Mouse (Mus musculus) spleen, postnatal 10 days (tissue): ENCODE measurements around the gene BC051019.
A peak's percentile ranks its signal among the peaks of the same experiment; 100 is the strongest.

Experiments used
- DNase-seq, 2 experiments: peaks; one replicate each; pipeline ENCODE4 v3.0.0; 2021 to 2022; ENCODE audit warnings: low spot score in 2 of 2

Gene BC051019

GRCm38 (mm10) chr7:109708961-109709382 lies 14.7 kb downstream of the BC051019 start:
- DNase-seq, result no peak

DNA sequence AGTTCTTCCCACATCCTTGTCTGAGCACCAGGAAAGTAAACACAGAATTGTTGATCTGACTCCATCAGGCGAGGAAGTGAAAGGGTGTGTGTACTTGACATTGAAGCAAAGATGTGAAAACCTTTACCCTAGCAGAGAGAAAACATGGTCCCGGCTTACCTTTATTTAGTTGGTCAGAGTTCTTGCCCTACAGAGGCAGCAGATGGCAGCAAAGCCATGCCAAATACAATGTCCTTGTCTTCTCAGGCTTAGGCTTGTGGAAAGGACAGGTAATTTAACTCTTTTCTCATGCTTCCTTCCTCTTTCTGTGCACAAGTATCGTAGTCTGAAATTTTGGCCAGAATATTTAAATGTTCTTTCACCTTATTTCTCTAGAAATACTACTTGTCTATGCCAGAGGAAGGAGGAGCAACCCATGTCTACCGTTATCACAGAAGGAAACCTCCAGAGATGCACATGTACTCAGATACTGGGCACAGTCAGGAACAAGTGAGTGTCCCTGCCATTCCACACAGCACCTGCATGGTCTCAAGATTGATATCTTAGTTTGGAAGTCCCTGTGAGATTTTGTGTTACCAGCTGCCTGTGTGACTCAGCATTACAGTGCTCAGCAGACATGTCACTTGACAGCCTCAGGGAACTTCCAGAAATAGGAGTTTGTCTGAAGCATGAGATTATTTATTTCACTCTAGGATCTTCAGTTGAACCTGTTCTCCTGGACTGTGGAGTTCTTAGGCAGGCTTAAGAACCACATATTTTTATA lies 16.4 kb downstream of the BC051019 start:
- peak in 1 of 2 experiments; percentile 70 for DNase-seq

- no peak for DNase-seq
These were observed 19.2 kb downstream of the BC051019 start for GRCm38 (mm10) chr7:109704461-109704860.

GRCm38 (mm10) chr7:109704016-109704377 lies 19.7 kb downstream of the BC051019 start:
- DNase-seq, result no peak

- peak; percentile 97 to 99 for DNase-seq
These were observed 20.2 kb downstream of the BC051019 start, which contains the start of the genes St5 and Akip1 for GRCm38 (mm10) chr7:109703190-109704015. Gene St5, minus strand, starts transcription at chr7:109703605. Gene Akip1, plus strand, starts transcription at chr7:109703690.

DNA sequence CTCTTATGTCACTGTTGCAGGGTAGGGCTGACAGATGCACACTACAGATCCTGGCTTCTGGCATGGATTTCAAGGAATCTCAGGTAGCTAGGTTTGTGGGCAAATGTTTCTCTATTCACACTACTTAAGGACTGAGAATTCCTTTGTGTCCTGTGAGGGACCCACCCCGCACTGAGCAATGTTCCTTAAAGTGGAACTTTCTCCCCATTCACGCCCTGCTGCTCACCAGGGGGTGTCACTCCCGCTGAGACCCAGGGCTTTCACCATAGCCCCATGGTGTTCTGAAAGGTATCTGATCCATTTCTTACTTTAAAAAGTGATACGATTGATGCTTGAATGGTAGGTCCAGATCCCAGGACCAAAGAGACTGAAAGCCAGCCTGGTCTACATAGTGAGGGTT lies 20.9 kb downstream of the BC051019 start:
- no peak for DNase-seq

- peak in 1 of 2 experiments; percentile 41 for DNase-seq
These were observed 23.4 kb downstream of the BC051019 start for GRCm38 (mm10) chr7:109700213-109700612.

- DNase-seq, result no peak
These were observed 28.3 kb downstream of the BC051019 start for GRCm38 (mm10) chr7:109695339-109695726.

DNA sequence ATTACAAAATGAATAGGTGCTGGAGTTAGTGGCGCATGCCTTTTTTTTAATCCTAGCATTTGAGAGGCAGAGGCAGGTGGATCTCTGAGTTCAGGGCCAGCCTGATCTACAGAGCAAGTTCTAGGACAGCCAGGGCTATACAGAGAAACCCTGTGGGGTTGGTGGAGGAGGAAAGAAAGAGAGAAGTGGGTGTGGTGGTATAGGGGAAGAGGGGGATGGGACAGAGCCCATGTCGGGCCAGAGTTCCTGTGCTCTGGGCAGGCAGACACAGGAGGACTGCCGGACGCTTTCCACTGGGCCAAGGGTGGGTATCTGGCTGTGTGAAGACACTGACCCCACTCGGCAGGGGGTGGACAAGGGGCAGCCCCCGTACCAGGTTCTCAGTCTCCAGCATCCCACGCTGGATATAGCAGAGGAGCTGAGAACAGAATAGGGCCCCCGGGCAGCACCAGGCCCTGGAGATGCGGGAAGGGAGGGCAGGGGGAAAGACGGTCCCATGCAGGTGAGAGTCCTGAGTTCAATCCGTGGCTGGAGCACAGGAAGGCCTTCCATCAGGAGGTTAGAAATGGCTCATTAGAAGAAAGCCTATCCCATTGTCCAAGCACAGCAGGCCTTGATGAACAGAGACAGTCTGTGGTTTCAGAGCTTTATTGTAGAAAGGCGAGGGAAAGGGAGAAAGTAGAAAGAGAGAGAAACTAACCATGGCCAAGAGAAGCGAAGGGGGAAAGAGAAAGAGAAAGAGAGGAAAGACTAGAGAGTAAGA lies 28.9 kb downstream of the BC051019 start:
- DNase-seq, result no peak

- no peak for DNase-seq
These were observed 32.7 kb downstream of the BC051019 start for GRCm38 (mm10) chr7:109690961-109691360.

DNA sequence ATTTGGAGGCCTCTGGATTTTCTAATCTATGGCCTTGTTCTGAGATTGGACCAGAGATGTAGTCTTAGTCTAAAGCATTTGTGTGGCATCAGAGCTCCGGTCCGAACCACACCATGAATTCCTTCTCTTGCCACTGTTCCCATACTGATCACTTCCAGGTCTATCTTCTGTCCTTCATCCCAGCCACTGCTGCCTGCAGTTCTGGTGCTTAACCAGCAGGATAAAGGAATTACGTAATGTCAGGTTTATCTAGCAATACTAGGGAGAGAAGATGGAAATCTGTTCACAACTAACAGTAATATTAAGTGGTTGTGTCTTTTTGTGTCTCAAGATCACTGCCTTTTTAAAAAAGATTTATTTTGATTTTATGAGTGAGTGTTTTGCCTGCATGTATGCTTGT lies 33.5 kb downstream of the BC051019 start:
- no peak for DNase-seq

- DNase-seq, result no peak
These were observed 37.0 kb downstream of the BC051019 start for GRCm38 (mm10) chr7:109686585-109687128.

GRCm38 (mm10) chr7:109680879-109681278 lies 42.8 kb downstream of the BC051019 start:
- DNase-seq, result no peak

- no peak for DNase-seq
These were observed 43.4 kb downstream of the BC051019 start for GRCm38 (mm10) chr7:109680284-109680683.

DNA sequence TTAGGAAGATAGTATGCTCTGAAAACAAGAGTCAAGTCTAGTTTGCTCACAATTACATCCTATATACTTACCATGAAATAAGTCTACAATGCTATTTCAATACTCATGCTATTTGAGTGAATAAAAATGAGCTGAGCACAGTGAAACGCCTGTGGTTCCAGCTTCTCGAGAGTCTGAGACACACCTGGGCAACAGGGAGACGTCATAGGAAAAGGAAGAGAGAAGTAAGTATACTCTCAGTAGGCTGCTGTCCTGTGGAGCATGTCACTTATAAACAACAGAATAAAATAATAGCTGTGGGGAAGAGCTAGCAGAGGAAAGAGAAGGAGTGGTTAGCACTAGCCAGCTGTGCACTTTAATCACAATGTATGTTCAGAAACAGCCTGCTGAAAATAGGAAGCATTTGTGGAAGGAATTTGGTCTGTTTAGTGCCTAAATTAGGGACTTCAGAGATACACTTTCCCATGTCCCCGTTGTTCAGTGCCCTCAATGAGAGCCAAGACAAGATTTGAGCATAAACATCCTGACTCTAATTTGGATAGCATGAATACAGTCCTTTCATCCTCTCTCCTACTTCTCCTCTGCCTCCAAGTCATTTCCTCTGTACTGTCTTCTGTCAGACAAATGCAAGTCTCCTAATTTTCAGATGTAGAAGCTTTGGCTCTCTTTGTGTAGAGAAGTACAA lies 48.6 kb downstream of the BC051019 start:
- no peak for DNase-seq

DNA sequence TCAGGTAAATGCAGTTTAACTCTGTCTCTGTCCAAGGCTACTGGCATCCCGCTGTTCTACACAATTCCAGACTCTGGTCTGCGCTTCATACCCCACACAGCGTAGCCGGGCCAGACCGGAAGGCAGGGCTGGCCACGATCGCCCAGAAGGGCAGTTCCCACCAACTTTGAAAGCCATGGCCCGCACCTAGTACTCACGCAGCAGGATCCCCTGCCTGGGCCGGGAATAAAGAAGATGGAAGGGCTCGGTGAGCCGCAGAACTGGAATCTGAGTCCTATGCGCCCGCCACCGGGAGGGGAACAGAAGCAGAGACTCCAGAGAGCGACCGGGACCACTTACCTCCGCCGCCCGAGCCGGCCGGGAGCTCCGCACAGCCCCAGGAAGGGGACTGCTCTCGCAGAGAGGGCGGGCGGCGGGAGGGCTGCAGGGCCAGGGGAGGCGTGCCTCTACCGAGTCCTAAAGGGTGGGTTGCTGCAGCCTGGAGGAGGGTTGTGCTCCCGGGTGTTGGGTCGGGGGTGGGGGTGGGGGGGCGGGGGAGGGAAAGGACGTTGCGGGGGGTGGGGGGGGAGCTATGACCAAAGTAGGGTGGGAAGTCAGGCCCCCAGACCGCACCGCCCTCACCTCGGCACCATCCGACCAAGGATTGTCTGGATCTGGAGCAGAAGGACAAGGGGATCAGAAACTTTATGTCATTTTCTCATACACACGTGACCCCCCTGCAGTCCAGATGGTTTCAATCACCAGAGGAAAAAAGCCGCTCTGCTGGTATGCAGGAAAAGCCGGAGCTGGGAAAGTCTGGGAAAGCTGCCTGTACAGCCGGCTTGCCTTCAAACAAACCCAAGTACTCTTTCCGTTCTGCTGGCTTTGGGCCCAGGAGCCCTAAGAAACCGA lies 51.8 kb downstream of the BC051019 start:
- peak; percentile 11 to 46 for DNase-seq

GRCm38 (mm10) chr7:109669426-109670170 lies 54.1 kb downstream of the BC051019 start:
- no peak for DNase-seq

DNA sequence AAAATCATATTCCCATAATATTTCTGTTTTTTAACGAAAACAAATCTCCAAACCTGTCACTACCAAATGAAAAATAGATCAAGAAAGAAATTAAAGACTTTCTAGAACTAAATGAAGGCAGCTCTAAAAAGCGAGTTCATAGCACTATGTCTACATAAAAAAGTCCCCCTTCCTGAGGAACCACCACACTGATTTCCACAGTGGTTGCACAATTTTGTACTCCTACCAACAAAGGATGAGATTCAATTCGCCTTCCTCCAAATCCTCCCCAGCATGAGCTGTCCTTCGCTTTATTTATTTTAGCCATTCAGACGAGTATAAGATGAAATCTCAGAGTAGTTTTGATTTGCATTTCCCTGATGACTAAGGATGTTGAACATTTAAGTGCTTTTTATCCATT lies 57.0 kb downstream of the BC051019 start:
- DNase-seq, result no peak

GRCm38 (mm10) chr7:109662626-109663025 lies 61.0 kb downstream of the BC051019 start:
- no peak for DNase-seq
